Mouse (Mus musculus) embryonic fibroblast, embryonic 13.5 days (primary cell): Measurements from ENCODE around the gene Shank2.

ENCODE experiments used
- CTCF ChIP-seq: IDR thresholded peaks from 2 replicates; pipeline ENCODE4 v1.5.1; 2011; ENCODE audit warnings: mild to moderate bottlenecking, control low read depth, low read length, moderate library complexity, borderline replicate concordance; ENCODE audit not compliant: insufficient read depth
- POLR2A ChIP-seq: IDR thresholded peaks from 2 replicates; pipeline ENCODE4 v1.6.1; 2011; ENCODE audit warnings: low read depth, mild to moderate bottlenecking, control low read depth, low read length, moderate library complexity

GRCm38 (mm10) chr7:144417234-144417633, 415.5 kb downstream of the Shank2 start:
- TF ChIP-seq CTCF (no peak), POLR2A (no peak)
